Mouse (Mus musculus) embryonic facial prominence, embryonic 15.5 days (tissue): Measurements from ENCODE around the gene Evi5l. TPM values are rescaled to one million over a fixed set of nuclear protein-coding genes. Genes with fewer than 3 reads are reported as not detected.

Experiments used
- ATAC-seq: fragments of 200-750 bp; cut with Nextera tagmentation; 2 replicates; pipeline ENCODE4 v1.8.0; 2017; ENCODE audit warnings: low read depth, moderate TSS enrichment; ENCODE audit not compliant: insufficient number of reproducible peaks, low FRiP score, low TSS enrichment
- H3K27ac ChIP-seq: fragments of 300-500 bp; sonication (generic); replicated peaks from 2 replicates; pipeline ENCODE4 v1.5.1; 2015; ENCODE audit warnings: mild to moderate bottlenecking, inconsistent platforms
- H3K27me3 ChIP-seq: fragments of 300-500 bp; sonication (generic); 2 replicates; pipeline ENCODE4 v1.6.1; 2015; ENCODE audit warnings: inconsistent platforms
- H3K36me3 ChIP-seq: fragments of 300-500 bp; sonication (generic); 2 replicates; pipeline ENCODE4 v1.6.1; 2015; ENCODE audit warnings: mild to moderate bottlenecking, inconsistent platforms
- H3K4me1 ChIP-seq: fragments of 300-500 bp; sonication (generic); 2 replicates; pipeline ENCODE4 v1.6.1; 2015; ENCODE audit warnings: inconsistent platforms
- H3K4me2 ChIP-seq: fragments of 300-500 bp; sonication (generic); replicated peaks from 2 replicates; pipeline ENCODE4 v1.6.1; 2015; ENCODE audit warnings: mild to moderate bottlenecking, inconsistent platforms
- H3K4me3 ChIP-seq: fragments of 300-500 bp; sonication (generic); replicated peaks from 2 replicates; pipeline ENCODE4 v1.5.1; 2015; ENCODE audit warnings: mild to moderate bottlenecking, inconsistent platforms
- H3K9ac ChIP-seq: fragments of 300-500 bp; sonication (generic); 2 replicates; pipeline ENCODE4 v1.6.1; 2015; ENCODE audit warnings: inconsistent platforms
- H3K9me3 ChIP-seq: fragments of 300-500 bp; sonication (generic); replicated peaks from 2 replicates; pipeline ENCODE4 v1.6.1; 2016; ENCODE audit warnings: inconsistent platforms
- WGBS: fragments of 180-500 bp; shearing (Covaris S2); methylation state at CpG from one replicate; pipeline ENCODE4 v1.1.7; 2015; 5-methylcytosine and 5-hydroxymethylcytosine counted together
- polyA plus RNA-seq: library from polyadenylated mRNA; unstranded; fragments of >200 nt; fragmentation: Nextera tagmentation; extraction: Ambion mirVana; gene quantifications from 2 replicates; pipeline ENCODE4 v1.2.1, GENCODE M21; 2015

Evi5l gene
- polyA plus RNA-seq, 1 experiment from 2014 or later, result 31.7 TPM

- peak; percentile 31; the same call in 1 of the 2 replicates for ATAC-seq
- no peak overlapping the region for H3K4me3 ChIP-seq
Measured at GRCm38 (mm10) chr8:4206182-4207015, 40.0 kb downstream of the Evi5l start.

DNA sequence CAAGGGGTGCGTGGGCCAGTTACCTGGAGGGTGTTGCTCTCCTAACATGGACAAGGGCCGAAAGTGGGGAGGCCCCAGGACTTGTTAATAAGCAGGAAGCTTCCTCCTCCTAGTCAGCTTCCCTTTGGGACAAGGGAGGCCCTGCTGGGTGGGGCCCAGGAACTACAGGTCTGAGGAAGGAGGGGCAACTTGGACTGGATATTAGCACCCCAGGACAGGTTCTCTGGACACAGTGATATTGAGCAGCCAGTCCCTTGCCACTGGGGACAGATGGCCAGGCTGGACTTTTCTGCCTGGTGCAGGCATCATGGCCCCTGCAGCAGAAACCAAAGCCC is 40.6 kb downstream of the Evi5l start:
- Histone ChIP-seq H3K9ac (no peak overlapping the region), H3K27me3 (peaks cover 28% of the 10 kb centered on the region), H3K27ac (no peak overlapping the region), H3K4me2 (no peak overlapping the region), H3K36me3 (0 out of 2 replicates have a peak, but pooled peaks cover 15% of the 10 kb centered on the region), H3K4me3 (no peak overlapping the region), H3K9me3 (no peaks in the 10 kb centered on the region), H3K4me1 (peaks cover 9% of the 10 kb centered on the region)
- no peak for ATAC-seq
- 74% methylated on average over 2 of the region's 2 CpGs for WGBS

More at GRCm38 (mm10) chr8:4206182-4207015, 40.0 kb downstream of the Evi5l start:
- no peaks in the 10 kb centered on the region for H3K9me3 ChIP-seq
- H3K4me2 ChIP-seq, result no peak overlapping the region
- peaks cover 28% of the 10 kb centered on the region for H3K27me3 ChIP-seq
- H3K9ac ChIP-seq, result no peak overlapping the region
- H3K27ac ChIP-seq, result no peak overlapping the region
- 0 out of 2 replicates have a peak, but pooled peaks cover 15% of the 10 kb centered on the region for H3K36me3 ChIP-seq
- peaks cover 9% of the 10 kb centered on the region for H3K4me1 ChIP-seq
- 27% methylated on average over 44 of the region's 44 CpGs for WGBS

- Histone ChIP-seq H3K36me3 (0 out of 2 replicates have a peak, but pooled peaks cover 4% of the 10 kb centered on the region), H3K9me3 (no peaks in the 10 kb centered on the region), H3K9ac (no peak overlapping the region), H3K4me1 (peaks cover 31% of the 10 kb centered on the region), H3K27ac (no peak overlapping the region), H3K4me2 (no peak overlapping the region), H3K4me3 (no peak overlapping the region), H3K27me3 (peaks cover 26% of the 10 kb centered on the region)
- WGBS, result 76% methylated on average over 6 of the region's 6 CpGs
- ATAC-seq, result no peak
Measured at GRCm38 (mm10) chr8:4211097-4211496, 44.7 kb downstream of the Evi5l start.

- 0 out of 2 replicates have a peak, but pooled peaks cover 4% of the 10 kb centered on the region for H3K36me3 ChIP-seq
- WGBS, result 2% methylated on average over 25 of the region's 25 CpGs
- H3K27me3 ChIP-seq, result peaks cover 38% of the 10 kb centered on the region
- no peak overlapping the region for H3K27ac ChIP-seq
- no peaks in the 10 kb centered on the region for H3K9me3 ChIP-seq
- peak overlapping the region; percentile 92 for H3K4me2 ChIP-seq
- peaks cover 36% of the 10 kb centered on the region for H3K4me1 ChIP-seq
- ATAC-seq, result no peak
- H3K9ac ChIP-seq, result peak overlapping the region; percentile 19; the same call in 1 of the 2 replicates
- peak overlapping the region; percentile 44 for H3K4me3 ChIP-seq
Measured at GRCm38 (mm10) chr8:4212809-4213209, 46.4 kb downstream of the Evi5l start.

- peak; percentile 52 for ATAC-seq
- Histone ChIP-seq H3K9ac (peak overlapping the region; percentile 19; the same call in 1 of the 2 replicates), H3K27me3 (peaks cover 44% of the 10 kb centered on the region), H3K27ac (no peak overlapping the region), H3K4me1 (peaks cover 36% of the 10 kb centered on the region), H3K4me2 (peak overlapping the region; percentile 92), H3K4me3 (peak overlapping the region; percentile 44), H3K9me3 (no peaks in the 10 kb centered on the region), H3K36me3 (0 out of 2 replicates have a peak, but pooled peaks cover 4% of the 10 kb centered on the region)
- 4% methylated on average over 18 of the region's 18 CpGs for WGBS
Measured at GRCm38 (mm10) chr8:4213210-4214005, 47.0 kb downstream of the Evi5l start.

- Histone ChIP-seq H3K9ac (0 out of 2 replicates have a peak overlapping the region, but pooled peaks have one; percentile 4), H3K27ac (no peak overlapping the region), H3K4me1 (peaks cover 36% of the 10 kb centered on the region), H3K4me2 (peak overlapping the region; percentile 92), H3K4me3 (peak overlapping the region; percentile 44), H3K36me3 (0 out of 2 replicates have a peak, but pooled peaks cover 4% of the 10 kb centered on the region), H3K9me3 (no peaks in the 10 kb centered on the region), H3K27me3 (peaks cover 44% of the 10 kb centered on the region)
- 11% methylated on average over 33 of the region's 33 CpGs for WGBS
- peak; percentile 47 for ATAC-seq
Measured at GRCm38 (mm10) chr8:4214006-4214980, 47.9 kb downstream of the Evi5l start.

DNA sequence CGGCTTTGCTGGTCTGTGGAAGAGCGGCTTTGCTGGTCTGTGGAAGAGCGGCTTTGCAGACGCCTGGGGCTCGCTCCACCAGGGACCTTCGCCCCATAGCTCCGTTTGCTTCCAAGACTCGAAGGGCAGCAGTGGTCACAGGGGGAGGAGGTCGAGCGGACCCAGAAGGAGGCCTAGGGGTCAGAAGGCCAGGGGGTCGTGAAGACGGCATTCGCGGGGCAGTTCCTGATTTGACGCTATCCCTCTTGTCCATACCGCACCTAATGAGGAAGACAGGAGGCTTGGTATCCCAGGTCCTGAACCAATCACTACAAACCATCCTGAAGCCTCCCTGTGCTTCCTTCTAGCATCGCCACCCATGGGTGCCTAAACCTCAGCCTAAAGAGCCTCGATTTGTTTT is 49.9 kb downstream of the Evi5l start:
- H3K9me3 ChIP-seq, result no peaks in the 10 kb centered on the region
- H3K4me3 ChIP-seq, result peak overlapping the region; percentile 44
- no peak overlapping the region for H3K27ac ChIP-seq
- no peak for ATAC-seq
- no peaks in the 10 kb centered on the region for H3K36me3 ChIP-seq
- H3K9ac ChIP-seq, result 0 out of 2 replicates have a peak overlapping the region, but pooled peaks have one; percentile 23
- H3K27me3 ChIP-seq, result peaks cover 44% of the 10 kb centered on the region
- peak overlapping the region; percentile 83 for H3K4me2 ChIP-seq
- 6% methylated on average over 18 of the region's 18 CpGs for WGBS
- peaks cover 36% of the 10 kb centered on the region for H3K4me1 ChIP-seq

DNA sequence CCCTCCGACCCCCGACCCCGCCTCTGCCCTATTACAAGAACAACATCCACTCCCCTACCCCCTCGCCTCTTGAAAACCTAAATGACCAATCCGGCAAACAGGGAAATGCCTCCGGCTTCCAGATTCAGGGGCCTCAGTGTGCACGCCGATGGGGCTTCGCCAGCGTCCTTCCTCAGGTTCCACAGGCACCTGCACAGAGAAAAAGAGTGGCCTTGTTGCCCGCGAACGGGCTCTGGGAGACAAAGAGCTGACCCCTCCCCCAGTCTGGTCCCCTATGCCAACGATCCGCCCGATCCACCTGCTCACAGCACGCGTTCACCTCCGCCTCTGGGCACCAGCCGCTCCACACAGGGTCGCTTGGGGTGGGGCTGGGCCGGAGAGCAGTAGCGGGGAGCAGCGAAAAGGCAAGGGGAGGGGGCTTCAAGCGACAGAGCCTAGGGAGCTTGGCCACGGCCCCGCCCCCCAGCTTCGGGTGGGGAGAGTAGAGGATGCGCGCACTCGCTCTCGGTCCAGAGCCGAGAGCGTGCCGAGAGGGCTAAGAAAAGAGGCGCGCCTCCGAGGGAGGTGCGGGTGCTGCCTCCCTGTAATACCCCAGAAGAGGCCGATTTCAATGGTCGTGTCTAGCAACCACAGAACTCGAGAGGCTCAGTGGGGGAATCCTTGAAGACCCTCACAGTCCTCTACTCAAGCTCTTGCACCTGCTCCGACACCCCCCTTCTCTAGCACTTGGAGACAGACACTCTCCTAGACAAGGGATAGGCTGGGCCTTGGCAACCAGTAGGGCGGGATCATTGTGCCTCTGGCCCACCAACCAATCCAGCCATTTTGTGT is 50.6 kb downstream of the Evi5l start, which contains the start of gene Prr36:
Prr36 (minus strand) TSS at position 669 of the 831 bp plus-strand sequence.
- Histone ChIP-seq H3K36me3 (no peaks in the 10 kb centered on the region), H3K4me3 (peak within 1 kb of the TSS; percentile 44), H3K9ac (peak within 1 kb of the TSS; percentile 23; the same call in 1 of the 2 replicates), H3K9me3 (no peaks in the 10 kb centered on the region), H3K27me3 (peaks cover 44% of the 10 kb centered on the region), H3K4me1 (peaks cover 36% of the 10 kb centered on the region), H3K4me2 (peak within 1 kb of the TSS; percentile 83), H3K27ac (no peak within 1 kb of the TSS)
- peak; percentile 40 for ATAC-seq
- 1% methylated on average over 44 of the region's 44 CpGs for WGBS

GRCm38 (mm10) chr8:4219617-4220016 is 53.2 kb downstream of the Evi5l start:
- Histone ChIP-seq H3K27me3 (peaks cover 38% of the 10 kb centered on the region), H3K4me1 (peaks cover 17% of the 10 kb centered on the region), H3K9ac (no peak overlapping the region), H3K27ac (no peak overlapping the region), H3K4me2 (no peak overlapping the region), H3K4me3 (no peak overlapping the region), H3K9me3 (no peaks in the 10 kb centered on the region), H3K36me3 (no peaks in the 10 kb centered on the region)
- WGBS, result 83% methylated on average over 3 of the region's 3 CpGs
- ATAC-seq, result no peak

GRCm38 (mm10) chr8:4222059-4222458 is 55.7 kb downstream of the Evi5l start:
- no peak for ATAC-seq
- no peaks in the 10 kb centered on the region for H3K9me3 ChIP-seq
- H3K36me3 ChIP-seq, result no peaks in the 10 kb centered on the region
- H3K4me3 ChIP-seq, result no peak overlapping the region
- no peak overlapping the region for H3K9ac ChIP-seq
- no peak overlapping the region for H3K4me2 ChIP-seq
- H3K27me3 ChIP-seq, result peaks cover 28% of the 10 kb centered on the region
- H3K4me1 ChIP-seq, result peaks cover 4% of the 10 kb centered on the region
- no peak overlapping the region for H3K27ac ChIP-seq
